Mouse (Mus musculus): ENCODE results near the gene Stxbp6.
"Not testable (repeated sequence)": the region's sequence is repeated elsewhere in the genome, so short reads cannot be mapped to it uniquely, and the experiment has no call there.

The Stxbp6 gene

GRCm38 (mm10) chr12:45061336-45061735, 13.2 kb downstream of the Stxbp6 start:
- POLR2A ChIA-PET: interaction anchor here in 1 of 4 experiments (0.6 kb wide), 1 partner anchor 671 kb away, joined by 3 read pairs; no protein-coding TSS in a partner anchor

GRCm38 (mm10) chr12:45060804-45061203, 13.7 kb downstream of the Stxbp6 start:
- ChIA-PET CTCF (no interaction called here), POLR2A (interaction anchor here in 1 of 4 experiments (1.6 kb wide), 1 partner anchor 12 kb away, joined by 7 read pairs; no protein-coding TSS in a partner anchor)

More at GRCm38 (mm10) chr12:45061336-45061735, 13.2 kb downstream of the Stxbp6 start:
- CTCF ChIA-PET: no interaction called here

- ChIA-PET CTCF (no interaction called here), POLR2A (no interaction called here)
These were observed 16.5 kb downstream of the Stxbp6 start for GRCm38 (mm10) chr12:45058007-45058406.

GRCm38 (mm10) chr12:45056372-45056771, 18.1 kb downstream of the Stxbp6 start:
- CTCF ChIA-PET: no interaction called here
- POLR2A ChIA-PET: no interaction called here

- POLR2A ChIA-PET: interaction anchor here in 1 of 4 experiments (0.7 kb wide), 1 partner anchor 66 kb away, joined by 3 read pairs; no protein-coding TSS in a partner anchor
- CTCF ChIA-PET: no interaction called here
These were observed 21.2 kb downstream of the Stxbp6 start for GRCm38 (mm10) chr12:45053319-45053718.

- ChIA-PET POLR2A (interaction anchor here in 1 of 4 experiments (0.7 kb wide), 1 partner anchor 66 kb away, joined by 3 read pairs; no protein-coding TSS in a partner anchor), CTCF (no interaction called here)
These were observed 21.6 kb downstream of the Stxbp6 start for GRCm38 (mm10) chr12:45052860-45053259.

- CTCF ChIA-PET: no interaction called here
- POLR2A ChIA-PET: no interaction called here
These were observed 24.6 kb downstream of the Stxbp6 start for GRCm38 (mm10) chr12:45049894-45050293.

GRCm38 (mm10) chr12:45047711-45048110, 26.8 kb downstream of the Stxbp6 start:
- POLR2A ChIA-PET: not testable (repeated sequence)
- CTCF ChIA-PET: interaction anchor here in 1 of 4 experiments (0.6 kb wide), 1 partner anchor 79 kb away, joined by 3 read pairs; no protein-coding TSS in a partner anchor

- CTCF ChIA-PET: interaction anchor here in 1 of 4 experiments (0.6 kb wide), 1 partner anchor 79 kb away, joined by 3 read pairs; no protein-coding TSS in a partner anchor
These were observed 27.3 kb downstream of the Stxbp6 start for GRCm38 (mm10) chr12:45047172-45047571.

GRCm38 (mm10) chr12:45044581-45044980, 29.9 kb downstream of the Stxbp6 start:
- ChIA-PET CTCF (interaction anchor here in 1 of 4 experiments (0.7 kb wide), 1 partner anchor 18 kb away, joined by 3 read pairs; no protein-coding TSS in a partner anchor), POLR2A (no interaction called here)

More at GRCm38 (mm10) chr12:45047172-45047571, 27.3 kb downstream of the Stxbp6 start:
- POLR2A ChIA-PET: no interaction called here

GRCm38 (mm10) chr12:45042591-45043091, 31.9 kb downstream of the Stxbp6 start:
- ChIA-PET CTCF (no interaction called here), POLR2A (no interaction called here)

GRCm38 (mm10) chr12:45037496-45037895, 37.0 kb downstream of the Stxbp6 start:
- POLR2A ChIA-PET: no interaction called here
- CTCF ChIA-PET: no interaction called here

- CTCF ChIA-PET: no interaction called here
These were observed 37.4 kb downstream of the Stxbp6 start for GRCm38 (mm10) chr12:45037091-45037490.

GRCm38 (mm10) chr12:45030681-45031080, 43.8 kb downstream of the Stxbp6 start:
- POLR2A ChIA-PET: no interaction called here
- CTCF ChIA-PET: no interaction called here

More at GRCm38 (mm10) chr12:45037091-45037490, 37.4 kb downstream of the Stxbp6 start:
- POLR2A ChIA-PET: no interaction called here

- ChIA-PET POLR2A (no interaction called here), CTCF (interaction anchor here in 1 of 4 experiments (0.6 kb wide), 1 partner anchor 18 kb away, joined by 3 read pairs; no protein-coding TSS in a partner anchor)
These were observed 48.2 kb downstream of the Stxbp6 start for GRCm38 (mm10) chr12:45026347-45026746.

GRCm38 (mm10) chr12:45020018-45020417, 54.5 kb downstream of the Stxbp6 start:
- ChIA-PET CTCF (interaction anchor here in 2 of 4 experiments (0.7 to 1.0 kb wide), 2 partner anchors 15 to 152 kb away, joined by 3 to 4 read pairs; no protein-coding TSS in a partner anchor), POLR2A (no interaction called here)

- ChIA-PET CTCF (interaction anchor here in 1 of 4 experiments (0.7 kb wide), 1 partner anchor 16 kb away, joined by 3 read pairs; no protein-coding TSS in a partner anchor), POLR2A (no interaction called here)
These were observed 55.3 kb downstream of the Stxbp6 start for GRCm38 (mm10) chr12:45019059-45019822.

GRCm38 (mm10) chr12:45013246-45013756, 61.2 kb downstream of the Stxbp6 start:
- ChIA-PET CTCF (no interaction called here), POLR2A (no interaction called here)

GRCm38 (mm10) chr12:45011436-45012089, 62.9 kb downstream of the Stxbp6 start:
- ChIA-PET CTCF (no interaction called here), POLR2A (no interaction called here)

- CTCF ChIA-PET: no interaction called here
These were observed 63.5 kb downstream of the Stxbp6 start for GRCm38 (mm10) chr12:45011006-45011405.

More at GRCm38 (mm10) chr12:45011006-45011405, 63.5 kb downstream of the Stxbp6 start:
- POLR2A ChIA-PET: no interaction called here

All from embryonic stem cell, embryonic (primary cell).